Mouse (Mus musculus) CH12F3 (cell line): ENCODE results near the gene Zfp454.

ENCODE experiments used
- in situ Hi-C: fragments of 300-500 bp; cut with MboI; formaldehyde crosslinking; loops from 2 replicates; pipeline ENCODE4 v1.14.3; 2020; ENCODE audit warnings: low sequenced_read_pairs

The Zfp454 gene

GRCm38 (mm10) chr11:50887390-50888128 is at the start of gene Zfp454:
Gene Zfp454 (minus strand): TSS chr11:50887651.
- in situ Hi-C loops: no loop called here

- in situ Hi-C loops: no loop called here
Measured at GRCm38 (mm10) chr11:50932040-50932439, 44.6 kb upstream of the Zfp454 start.

GRCm38 (mm10) chr11:50931451-50931866 is 44.0 kb upstream of the Zfp454 start, which contains the start of gene Zfp354b:
Gene Zfp354b (minus strand): TSS chr11:50931633.
- in situ Hi-C loops: no loop called here

- in situ Hi-C loops: no loop called here
Measured at GRCm38 (mm10) chr11:50931021-50931420, 43.6 kb upstream of the Zfp454 start.

- in situ Hi-C loops: no loop called here
Measured at GRCm38 (mm10) chr11:50930469-50931014, 43.1 kb upstream of the Zfp454 start.

GRCm38 (mm10) chr11:50915671-50916320 is 28.3 kb upstream of the Zfp454 start, which contains the start of gene Zfp2:
Gene Zfp2 (minus strand): TSS chr11:50916165.
- in situ Hi-C loops: no loop called here

GRCm38 (mm10) chr11:50914461-50914860 is 27.0 kb upstream of the Zfp454 start:
- in situ Hi-C loops: no loop called here

- in situ Hi-C loops: no loop called here
Measured at GRCm38 (mm10) chr11:50913301-50913700, 25.9 kb upstream of the Zfp454 start.

GRCm38 (mm10) chr11:50908136-50908535 is 20.7 kb upstream of the Zfp454 start:
- in situ Hi-C loops: no loop called here

GRCm38 (mm10) chr11:50897359-50897758 is 9.9 kb upstream of the Zfp454 start:
- in situ Hi-C loops: no loop called here

GRCm38 (mm10) chr11:50892441-50892840 is 5.0 kb upstream of the Zfp454 start:
- in situ Hi-C loops: no loop called here

GRCm38 (mm10) chr11:50886933-50887293 is 538 bp downstream of the Zfp454 start:
- in situ Hi-C loops: no loop called here

- in situ Hi-C loops: no loop called here
Measured at GRCm38 (mm10) chr11:50886231-50886932, 1.1 kb downstream of the Zfp454 start.

GRCm38 (mm10) chr11:50883756-50884155 is 3.7 kb downstream of the Zfp454 start:
- in situ Hi-C loops: no loop called here

- in situ Hi-C loops: no loop called here
Measured at GRCm38 (mm10) chr11:50878641-50879040, 8.8 kb downstream of the Zfp454 start.

GRCm38 (mm10) chr11:50850989-50851601 is 36.4 kb downstream of the Zfp454 start:
- in situ Hi-C loops: no loop called here

GRCm38 (mm10) chr11:50850177-50850735 is 37.2 kb downstream of the Zfp454 start, which contains the start of gene Grm6:
Gene Grm6 (plus strand): TSS chr11:50850685.
- in situ Hi-C loops: no loop called here

- in situ Hi-C loops: no loop called here
Measured at GRCm38 (mm10) chr11:50849310-50849709, 38.1 kb downstream of the Zfp454 start.

GRCm38 (mm10) chr11:50848520-50849137 is 38.8 kb downstream of the Zfp454 start:
- in situ Hi-C loops: no loop called here

- in situ Hi-C loops: no loop called here
Measured at GRCm38 (mm10) chr11:50847047-50847446, 40.4 kb downstream of the Zfp454 start.
